Mouse (Mus musculus): ENCODE results near the gene Plcd3. TPM values are rescaled to one million over a fixed set of nuclear protein-coding genes. Genes with fewer than 3 reads are reported as not detected.
A peak's percentile ranks its signal among the peaks of the same experiment; 100 is the strongest.

Plcd3 gene
- total RNA-seq, 2 experiments from 2014 or later = 28.0 to 34.8 TPM

DNA sequence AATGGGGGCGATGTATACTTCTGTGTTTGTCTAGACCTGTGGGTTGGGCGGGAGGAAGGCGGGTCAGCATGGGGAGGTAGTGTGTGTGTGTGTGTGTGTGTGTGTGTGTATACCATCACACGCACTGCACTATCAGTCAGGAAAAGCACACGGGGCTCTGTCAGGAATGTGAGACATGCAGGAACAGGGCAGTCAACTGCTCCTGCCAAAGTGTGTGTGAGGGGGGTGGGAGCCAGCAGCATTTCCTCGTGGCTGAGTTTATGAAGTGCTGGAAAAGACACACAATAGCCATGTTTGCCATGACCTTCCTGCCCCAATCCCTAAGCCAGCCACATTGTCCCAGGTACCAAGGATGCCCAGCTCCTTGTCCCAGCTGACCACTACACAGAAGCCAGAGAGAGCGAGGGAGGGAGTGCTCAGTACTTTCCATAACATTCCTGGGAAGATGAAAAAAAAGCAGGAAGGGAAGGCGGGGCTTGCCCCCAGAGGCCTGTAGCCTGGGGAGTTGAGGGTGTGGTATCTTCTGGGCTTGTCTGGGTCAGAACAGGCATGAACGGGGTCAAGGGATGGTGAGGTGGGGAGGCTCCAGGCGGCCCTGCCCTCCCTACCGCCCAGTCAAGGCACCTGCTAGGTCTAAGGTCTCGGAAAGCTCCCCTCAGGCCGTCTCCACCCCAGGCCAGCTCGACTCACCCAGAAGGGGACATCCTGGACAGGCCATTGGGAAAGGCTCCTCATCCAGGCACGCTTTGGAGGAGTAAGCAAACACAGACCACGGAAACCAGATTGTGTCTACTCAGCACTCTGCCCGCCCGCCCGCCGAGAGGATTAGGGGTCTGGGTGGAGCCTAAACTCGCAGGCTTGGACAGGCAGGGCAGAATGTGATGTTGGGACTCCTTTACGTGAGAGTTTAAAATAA, 4.2 kb downstream of the Plcd3 start:
- peak; percentile 69 for DNase-seq

DNA sequence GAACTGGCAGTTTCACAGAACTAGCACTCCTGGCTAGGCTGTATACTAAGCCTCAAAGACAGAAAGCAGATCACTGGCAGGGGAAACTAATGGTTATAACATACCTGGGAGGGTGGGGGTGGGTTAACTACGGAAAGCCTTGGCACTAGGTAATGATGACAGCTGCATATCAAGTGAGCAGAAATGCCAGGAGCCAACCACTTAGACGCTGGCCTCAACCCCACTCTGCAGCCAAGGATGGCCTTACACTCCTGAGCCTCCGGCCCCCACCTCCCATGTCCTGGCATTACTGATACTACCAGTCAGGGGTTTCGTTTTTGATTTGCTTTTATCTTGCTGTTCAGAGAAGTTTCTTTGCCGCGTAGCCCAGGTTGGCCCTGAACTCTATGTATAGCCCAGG, 5.7 kb downstream of the Plcd3 start:
- DNase-seq = no peak

DNA sequence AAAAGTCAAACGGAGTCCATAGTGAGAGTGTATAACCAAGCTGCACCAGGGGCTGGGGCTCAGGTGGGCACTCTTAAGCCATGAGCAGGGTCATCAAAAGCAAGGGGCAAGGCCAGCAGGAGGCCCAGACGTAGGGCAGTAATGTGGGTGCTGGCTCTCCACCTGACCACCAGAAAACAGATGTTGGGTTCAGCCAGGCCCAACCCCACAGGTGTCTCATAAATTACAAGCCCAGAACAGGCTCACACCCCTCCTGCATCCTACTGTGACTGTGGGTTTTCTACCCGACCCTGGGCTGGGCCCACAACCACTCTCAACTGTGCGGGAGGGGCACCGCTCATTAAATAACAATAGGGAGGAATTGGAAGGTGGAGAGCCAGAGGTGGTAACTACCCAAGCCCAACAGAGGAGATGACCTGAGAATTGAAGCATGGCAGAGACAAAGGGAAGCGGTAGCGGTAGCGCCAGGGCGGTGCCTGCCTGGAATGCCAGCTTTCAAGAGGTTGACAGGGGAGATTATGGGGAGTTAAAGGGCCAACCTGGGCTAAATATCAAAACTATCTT, 6.3 kb downstream of the Plcd3 start:
- no peak for DNase-seq

DNA sequence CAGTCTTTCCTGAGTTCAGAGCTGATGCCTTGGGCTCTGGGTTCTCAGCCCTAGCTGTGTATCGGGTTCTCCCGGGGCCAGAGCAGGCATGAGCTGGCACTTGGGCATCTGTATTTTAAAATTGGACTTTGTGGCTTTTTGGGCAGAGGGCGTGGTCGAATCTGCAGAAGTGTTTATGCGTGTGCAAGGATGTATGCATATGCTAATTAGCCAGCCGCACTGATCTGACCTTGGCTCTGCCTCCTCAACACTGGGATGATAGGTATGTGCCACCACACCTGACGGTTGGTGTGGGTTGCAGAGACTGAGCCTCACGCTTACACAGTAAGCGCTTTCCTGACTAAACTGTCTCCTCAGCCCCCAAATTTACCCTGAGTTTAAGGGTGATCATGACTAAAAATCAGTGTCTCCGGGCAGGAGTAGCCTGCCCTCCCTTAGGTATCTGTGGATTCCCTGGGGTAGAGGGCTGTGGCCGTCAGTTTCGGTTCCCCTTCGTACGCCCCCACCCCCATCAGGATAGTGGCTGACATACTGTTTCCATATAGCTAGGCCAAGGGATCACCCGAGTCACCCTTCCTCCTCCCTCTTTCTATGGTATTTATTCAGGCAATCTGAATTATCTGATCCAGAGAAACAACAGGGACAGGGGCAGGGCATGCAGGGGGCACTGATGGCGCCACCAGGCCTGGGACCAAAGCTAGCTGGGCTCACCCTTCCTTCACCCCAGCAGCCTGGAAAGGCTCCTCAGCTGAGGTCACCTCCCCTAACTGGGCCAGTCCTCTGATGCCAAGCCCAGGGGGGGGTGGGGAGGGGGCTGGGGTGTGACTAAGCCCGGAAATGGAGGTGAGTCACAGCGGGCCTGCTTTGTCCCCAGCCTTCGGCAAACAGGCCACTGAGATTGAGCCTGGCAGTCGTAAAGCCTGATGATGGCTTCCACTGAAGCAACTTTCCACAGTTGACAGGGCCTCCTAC, 7.3 kb downstream of the Plcd3 start:
- DNase-seq = peak; percentile 72

DNA sequence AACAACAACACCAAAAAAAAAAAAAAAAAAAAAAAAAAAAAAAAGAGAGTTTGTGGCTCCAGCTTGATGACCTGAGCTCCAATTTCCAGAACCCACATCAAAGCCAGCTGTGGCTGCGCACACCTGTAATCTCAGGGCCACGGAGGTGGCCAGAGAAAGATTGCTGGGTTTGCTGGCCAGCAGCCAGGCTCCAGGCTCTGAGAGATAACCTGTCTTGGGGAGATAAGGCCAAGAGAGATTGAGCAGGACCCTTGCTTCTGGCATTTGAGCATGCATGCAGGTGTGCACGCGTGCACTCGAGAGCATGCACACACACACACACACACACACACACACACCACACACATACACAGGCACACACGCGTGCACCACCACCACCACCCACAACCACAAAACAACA, 8.2 kb downstream of the Plcd3 start:
- no peak for DNase-seq

DNA sequence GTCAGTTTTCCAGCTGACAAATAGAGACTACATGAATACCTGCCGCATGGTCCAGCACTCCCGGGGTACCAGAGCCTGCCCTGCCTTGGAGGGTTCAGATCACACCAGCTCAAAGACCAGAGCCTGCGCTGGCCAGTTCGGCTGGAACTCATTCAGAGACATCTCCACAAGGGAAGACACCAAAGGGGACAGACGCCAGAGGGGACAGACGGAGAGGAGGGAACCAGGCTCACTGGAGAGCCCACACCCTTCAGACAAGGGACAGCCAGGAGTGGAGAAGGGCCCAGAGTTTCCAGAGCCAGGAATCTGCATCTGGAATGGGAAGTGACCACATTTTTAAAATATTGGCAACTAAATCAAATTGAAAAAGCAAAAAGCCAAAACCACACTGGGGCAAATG, 19.8 kb downstream of the Plcd3 start:
- no peak for DNase-seq

DNA sequence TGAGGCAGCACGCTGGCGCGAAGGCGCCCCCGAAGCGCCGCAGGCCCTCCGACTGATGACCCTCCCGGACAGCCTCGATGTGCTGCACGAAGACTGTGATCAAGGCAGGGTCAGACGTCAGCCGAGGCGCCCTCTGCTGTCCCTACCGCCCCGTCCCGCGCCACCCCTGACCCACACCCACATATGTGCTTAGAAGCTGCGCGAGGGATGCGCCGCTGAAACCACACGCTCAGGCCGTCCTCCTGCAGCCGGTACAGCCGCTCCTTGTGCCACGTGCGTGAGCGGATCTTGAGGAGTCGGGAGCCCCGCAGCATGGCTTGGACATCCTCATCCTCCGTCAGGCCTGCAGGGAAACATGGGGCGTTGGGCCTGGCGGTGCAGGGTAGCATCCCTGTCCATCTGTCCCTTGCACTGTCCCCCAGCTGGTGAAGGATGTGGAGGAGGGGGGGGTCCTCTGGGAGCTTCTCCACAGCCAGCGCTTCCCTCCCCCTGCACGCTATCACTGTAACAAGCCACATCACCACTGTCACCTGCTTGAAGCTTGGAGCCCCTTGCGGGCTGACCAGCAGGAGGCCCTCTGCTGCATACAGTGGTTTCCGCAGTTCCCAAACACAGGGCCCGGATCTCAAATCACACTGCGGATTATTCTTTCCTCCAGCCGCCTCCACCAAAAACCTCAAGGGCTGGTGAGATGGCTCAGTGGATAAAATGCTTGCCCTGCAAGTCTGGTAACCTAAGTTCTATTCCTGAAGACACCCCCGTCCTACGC, 21.0 kb downstream of the Plcd3 start:
- no peak for DNase-seq

DNA sequence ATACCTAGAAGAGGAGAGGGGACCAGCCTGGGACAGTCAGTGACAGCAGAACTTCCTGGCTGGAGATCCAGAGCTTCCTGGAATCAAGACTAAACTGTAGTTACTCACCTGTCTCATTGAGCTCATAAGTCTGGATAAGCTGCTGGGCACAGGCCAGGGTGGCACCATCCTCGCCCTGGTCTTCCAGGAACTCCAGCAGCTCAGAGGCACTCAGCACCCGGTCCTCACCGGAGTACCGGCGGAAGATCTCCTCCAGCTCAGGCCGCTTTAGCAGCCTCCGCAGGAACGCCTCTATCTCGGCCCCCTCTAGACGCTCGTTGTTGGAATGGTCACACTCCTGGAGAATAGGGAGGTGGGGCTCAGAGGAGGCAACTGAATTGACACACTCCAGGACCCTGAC, 23.3 kb downstream of the Plcd3 start:
- DNase-seq = no peak

DNA sequence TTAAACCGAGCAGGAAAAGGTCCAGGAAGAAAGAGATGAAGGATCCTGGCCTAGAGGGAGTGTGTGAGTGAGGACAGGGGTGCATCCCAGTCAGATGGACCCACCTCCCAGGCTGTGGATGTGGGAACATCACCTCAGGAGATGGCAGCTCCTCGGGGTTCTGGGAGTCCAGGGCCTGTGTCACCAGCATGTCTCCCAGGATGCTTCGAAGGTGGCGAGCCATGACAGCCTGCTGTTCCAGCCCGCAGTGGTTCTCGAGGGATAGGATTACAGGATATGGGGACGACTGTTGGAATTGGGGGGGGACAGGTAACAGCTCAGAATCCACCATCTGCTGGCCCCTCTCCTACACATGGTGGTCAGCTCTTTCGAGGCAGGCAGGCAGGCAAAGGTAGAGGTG, 24.9 kb downstream of the Plcd3 start:
- no peak for DNase-seq

DNA sequence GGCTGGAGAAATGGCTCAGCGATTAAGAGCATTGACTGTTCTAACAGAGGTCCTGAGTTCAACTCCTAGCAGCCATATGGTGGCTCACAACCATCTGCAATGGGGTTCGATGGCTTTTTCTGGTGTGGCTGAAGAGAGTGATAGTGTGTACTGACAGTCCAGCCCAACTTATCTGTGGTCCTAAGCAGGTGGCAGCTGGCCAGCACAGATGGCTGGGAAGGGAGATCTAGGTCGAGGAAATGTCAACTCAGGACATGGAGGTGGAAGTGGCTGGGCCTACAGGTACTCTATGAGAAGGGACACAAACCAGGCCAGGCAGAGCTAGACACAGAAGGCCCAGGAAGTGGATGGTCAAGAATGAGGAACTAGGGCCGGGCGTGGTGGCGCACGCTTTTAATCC, 25.4 kb downstream of the Plcd3 start:
- DNase-seq = peak; percentile 69

DNA sequence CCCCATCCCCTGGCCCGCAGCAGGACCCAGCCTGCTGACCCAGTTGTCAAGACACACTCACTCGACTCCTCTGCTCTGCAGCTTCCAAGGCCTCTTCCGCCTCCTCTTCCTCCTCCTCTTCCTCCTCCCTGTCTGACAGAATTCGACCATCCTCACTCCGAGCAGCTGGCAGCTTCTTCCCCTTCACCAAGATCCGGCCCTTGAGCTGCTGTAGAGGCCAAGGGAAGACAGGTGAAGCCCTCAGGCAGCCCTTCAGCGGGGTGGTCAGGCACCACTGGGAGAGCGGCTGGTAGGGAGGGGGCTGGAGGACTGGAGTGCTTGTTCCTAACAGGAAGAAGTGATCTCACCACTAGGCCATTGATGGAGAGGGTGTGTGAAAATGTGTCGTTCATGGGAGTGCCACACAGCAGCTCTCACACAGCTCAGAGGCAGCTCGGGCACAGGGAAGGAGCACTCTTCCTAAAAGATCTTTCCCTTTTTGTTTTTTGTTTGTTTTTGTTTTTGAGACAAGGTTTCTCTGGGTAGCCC, 26.6 kb downstream of the Plcd3 start:
- peak; percentile 42 for DNase-seq

DNA sequence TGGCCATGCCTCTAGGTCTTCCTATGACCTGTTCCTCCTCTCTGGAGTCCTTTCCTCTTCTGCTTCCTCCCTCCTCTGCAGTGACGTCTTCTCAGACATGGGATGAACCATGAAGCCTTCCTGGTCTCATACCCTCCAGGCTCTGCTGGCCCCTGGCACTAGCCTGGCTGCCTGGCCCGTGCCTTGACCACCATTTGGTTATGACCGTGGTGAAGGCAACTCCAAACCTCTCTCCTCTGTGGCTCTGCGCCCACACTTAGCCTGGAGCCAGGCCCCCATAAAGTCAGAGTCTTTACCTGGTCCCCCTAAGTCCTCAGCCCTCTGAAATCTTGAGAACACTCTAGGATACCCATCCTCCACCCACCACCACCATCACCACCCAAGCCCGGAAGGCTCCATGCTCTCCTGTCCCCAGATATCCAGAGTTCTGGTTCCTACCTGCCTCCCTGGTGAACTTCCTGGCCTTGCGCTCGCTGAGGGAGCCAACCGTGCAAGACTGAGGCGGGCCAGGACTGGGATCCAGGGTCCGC, 27.3 kb downstream of the Plcd3 start:
- DNase-seq = no peak

DNA sequence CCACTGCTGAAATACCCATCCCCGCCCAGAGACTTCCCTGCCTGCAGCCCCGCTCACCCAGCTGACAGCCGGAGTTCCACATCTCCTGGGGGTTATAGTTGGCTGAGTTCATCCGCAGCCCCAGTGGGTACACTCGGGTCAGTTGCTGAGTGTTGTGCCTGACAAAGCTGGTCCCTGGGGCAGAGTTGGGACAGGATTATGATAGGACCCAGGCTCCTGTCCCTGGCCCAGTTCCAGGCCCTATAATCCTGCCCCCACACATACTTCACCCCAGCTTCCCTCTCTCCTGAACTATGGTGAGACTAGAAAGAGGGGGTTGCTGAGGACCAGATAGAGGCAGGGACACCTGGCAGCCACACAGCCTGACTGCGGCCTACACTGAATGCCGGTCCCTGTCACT, 27.8 kb downstream of the Plcd3 start:
- no peak for DNase-seq

DNA sequence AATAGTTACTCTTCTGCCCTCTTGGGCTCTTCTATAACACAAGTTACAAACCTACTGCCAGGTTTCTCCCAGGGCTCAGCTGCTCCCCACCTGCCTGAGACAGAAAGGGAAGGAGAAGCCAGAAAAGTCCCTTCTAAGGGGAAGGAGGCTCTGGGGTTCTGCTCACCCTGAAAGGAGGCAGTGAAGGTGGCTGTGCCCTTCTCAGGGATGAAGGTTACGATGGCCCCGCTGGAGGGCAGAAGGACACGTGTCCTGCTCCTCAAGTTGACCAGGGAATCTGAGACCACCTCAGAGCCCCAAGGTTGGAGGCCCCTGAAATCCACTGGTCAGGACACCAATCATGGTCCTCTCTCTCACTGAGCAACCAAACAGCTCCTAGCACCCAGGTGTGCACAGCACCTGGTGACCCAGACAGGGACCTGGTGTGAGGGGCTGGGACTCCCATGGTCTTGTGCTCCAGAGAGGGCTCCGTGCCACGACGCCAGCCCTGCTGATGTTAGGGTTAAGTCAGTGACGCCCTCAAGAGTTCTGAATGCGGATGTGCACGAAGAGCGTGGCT, 31.1 kb downstream of the Plcd3 start:
- DNase-seq = no peak

DNA sequence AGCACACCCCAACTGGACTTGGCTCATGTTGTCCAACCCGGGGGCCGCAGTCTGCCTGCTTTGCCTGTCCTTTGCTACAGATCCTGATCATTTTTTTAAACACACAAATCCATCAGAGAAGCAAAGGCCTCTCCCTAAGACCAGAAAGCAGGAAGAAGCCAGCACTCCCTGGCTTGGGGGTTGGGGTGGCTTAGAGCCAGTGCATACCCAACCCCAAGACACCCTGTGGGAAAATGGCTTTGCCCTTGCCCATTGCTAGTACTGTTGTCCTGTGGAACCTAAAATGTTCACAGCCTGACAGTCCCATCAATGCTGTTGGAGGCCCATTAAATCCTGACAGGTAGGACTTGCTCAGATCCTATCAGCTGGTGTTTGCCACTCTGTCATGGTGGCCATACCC, 31.7 kb downstream of the Plcd3 start:
- no peak for DNase-seq

DNA sequence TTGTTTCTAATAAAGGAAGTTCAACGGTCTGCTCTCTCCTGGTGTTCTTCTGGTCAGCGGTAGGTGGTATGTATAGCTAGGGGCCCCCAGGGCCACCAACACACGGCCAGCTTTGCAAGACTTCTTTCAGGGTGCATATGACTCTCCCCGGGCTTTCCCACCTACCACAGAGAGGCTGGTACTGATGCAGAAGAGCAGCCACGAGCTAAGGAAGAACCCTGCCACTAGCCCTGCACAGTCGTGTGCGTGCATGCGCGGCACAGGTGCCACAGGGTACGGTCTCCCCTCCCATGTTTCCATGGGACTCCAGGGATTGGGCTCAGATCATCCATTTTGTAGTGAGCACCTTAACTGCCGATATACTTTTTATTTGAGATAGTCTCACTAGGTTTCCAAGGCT, 32.6 kb downstream of the Plcd3 start:
- DNase-seq = no peak

DNA sequence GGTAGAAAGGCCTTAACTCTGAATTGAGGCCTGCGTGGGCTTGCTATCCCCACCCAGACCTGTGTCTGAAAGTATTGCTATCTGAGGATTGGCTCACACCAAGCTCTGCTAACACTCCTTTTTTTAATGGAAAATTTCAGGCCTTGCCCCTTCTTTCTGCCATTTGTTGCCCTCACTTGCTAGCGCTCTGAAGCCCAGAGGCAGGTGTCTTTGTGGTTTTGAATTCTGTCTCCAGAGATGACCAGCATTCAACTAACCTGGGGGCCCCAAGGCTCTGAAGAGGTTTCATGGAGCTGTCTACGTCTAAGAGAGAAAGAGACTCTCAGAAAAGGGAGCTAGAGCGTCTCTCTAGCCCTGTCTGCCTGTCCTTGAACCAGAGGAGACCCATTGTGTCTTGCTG, 33.2 kb downstream of the Plcd3 start:
- no peak for DNase-seq

DNA sequence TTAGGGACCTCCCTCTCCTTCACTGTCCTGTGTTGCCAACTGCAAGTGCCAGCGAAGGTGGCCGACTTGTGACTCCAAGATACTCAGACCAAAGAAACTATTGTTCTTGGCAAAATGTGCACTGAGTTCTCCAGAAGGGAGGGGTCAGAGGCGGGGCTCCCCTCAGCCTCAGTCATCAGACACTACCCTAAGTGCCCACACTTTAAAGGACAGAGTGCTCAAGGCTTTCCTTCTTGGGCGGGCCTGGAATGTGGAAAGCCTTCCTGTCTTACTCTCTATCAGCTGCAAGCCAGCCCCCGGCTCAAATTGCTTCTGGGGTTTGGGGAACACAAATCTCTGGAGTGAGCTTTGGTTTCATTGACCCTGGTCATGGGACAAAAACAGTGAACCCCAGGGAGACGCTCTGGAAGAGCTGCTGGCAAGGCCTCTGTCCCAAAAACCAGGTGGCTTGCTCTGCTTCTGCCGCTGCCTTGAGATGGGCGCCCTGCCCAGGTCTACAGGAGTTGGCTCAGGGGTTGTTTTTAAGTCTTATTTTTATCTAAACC, 33.9 kb downstream of the Plcd3 start:
- DNase-seq = peak; percentile 61

DNA sequence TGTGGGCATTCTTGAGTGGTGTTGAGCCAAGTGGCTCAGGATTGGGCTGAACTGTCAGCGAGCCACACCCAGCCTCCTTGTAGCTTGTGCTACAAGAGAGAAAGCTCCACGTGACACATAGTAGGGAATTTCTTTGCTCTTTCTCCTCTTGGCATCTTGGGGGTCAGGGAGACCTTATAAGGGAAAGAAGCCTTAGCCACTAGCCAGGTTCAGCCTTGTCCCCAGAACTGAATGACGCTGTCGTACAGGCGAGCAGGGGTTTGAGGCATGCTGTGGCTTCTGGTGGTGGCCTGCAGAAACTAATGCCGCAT, 34.5 kb downstream of the Plcd3 start:
- no peak for DNase-seq

DNA sequence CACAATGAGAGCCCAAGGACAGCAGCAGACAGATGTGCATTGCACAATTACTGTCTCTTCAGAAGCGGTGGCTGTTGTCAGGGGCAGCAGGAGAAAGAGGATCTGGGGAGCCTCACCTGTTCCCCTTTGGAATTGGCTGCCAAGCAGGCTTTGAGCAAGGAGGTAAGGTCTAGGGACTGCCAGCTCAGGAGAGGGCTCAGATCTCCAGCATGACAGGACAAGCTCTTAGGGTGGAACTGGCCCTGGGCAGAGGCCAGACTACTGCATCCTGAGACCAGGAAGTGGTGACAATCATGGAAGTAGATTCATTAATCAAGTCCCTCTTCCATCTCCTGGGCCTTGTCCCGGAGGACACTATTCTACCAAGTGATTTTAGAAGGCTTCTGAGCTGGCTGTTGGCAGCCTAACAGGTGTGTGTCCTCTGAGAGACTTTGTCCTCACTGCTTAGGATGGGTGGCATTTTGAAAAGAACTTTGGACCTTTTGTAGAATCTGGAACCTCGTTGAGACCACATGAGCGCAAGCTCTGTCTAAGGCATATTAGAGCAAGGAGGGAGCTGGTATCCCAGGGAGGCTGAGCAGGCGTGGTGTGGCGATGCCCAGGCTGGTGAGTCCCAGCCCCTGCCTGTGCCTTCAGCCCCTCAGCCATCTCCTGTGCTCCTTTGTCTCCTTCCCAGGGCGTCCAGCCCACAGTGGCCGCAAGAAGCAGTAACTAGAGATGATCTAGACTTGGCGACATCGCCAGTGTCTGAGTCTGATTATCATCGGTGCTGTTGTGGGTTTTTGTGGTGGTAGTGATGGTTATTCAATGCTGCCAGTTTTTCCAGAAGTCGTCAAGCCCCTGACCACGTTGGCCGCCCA, 35.0 kb downstream of the Plcd3 start:
- DNase-seq = no peak

Data from heart, postnatal 4 days (tissue).